Mouse (Mus musculus): ENCODE results near the gene Ubl5.

DNA sequence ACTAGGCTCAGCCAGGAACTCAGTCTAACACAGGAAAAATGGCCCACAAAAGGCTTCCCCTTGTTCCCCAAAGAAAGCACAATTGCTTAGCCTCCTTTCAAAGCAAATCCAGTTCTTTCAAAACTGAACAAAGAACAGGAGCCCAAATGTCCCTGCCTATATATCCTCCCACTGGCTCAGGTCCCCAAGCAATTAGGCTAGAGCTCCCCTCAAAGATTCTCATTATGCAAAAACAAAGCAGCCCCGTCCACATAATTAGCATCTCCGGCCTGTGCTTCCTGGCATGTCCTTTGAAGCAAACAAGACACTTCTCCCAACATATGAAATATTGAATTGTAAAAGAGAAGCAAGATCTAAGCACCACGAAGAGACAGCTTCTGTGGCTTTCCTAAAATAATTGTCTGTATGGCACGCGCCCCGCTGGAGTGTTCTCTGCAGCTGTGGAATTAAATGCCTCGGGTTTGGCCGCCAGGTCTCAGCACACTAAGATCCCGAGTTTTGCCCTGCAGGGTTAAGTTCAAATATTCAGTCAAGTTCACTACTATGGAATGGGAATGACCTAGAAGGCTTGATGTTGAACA is 37.8 kb downstream of the Ubl5 start:
- TF ChIP-seq CTCF (IDR thresholded peaks at IDR 0.05; ENCODE audit: extremely low read depth, insufficient read length, insufficient replicate concordance, low read depth, low read length) (no peak), POLR2A (IDR thresholded peaks at IDR 0.05; ENCODE audit: low read depth, low read length) (no peak)

Measured in small intestine, adult 2 months (tissue).